Mouse (Mus musculus): Measurements from ENCODE around the gene Cdh23. TPM values are rescaled to one million over a fixed set of nuclear protein-coding genes. Genes with fewer than 3 reads are reported as not detected.

Cdh23 gene
- polyA plus RNA-seq, 1 experiment from 2014 or later = 0.90 TPM

DNA sequence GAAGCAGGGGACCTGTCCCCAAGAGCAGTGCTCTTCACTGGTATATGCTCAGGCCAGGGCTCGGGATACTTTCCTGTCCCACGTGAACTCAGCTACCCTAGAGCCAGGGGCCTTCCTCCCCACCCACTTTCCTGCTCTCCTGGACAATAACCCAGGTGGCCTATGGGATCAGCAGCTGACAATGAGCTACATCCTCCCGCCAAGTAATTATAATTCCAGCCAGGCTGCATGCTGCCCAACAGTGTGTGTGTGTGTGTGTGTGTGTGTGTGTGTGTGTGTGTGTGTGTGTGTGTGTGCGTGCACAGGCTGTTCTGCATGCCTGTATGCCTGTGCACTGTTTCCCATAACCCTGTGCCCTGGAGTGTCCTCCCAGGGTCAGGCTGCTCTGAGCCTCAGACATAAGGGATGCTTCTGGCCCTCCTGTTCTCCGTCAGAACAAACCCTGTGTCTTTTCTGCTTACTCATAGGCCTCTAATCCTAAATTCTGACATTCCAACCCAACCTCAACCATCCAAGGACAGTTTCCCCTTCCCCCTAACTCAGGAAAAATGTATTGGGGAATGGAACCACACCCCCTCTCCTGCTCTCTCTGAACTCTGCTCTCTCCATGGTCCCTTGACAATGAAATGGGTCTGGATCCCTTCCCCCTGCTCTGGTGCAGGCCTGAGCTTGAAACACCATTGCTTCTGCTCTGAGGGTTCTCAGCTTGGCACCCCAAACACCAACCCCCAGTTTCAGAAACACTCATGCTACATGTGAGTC lies 342.9 kb downstream of the Cdh23 start:
- no peak for ATAC-seq (ENCODE audit: insufficient number of reproducible peaks, insufficient read depth, low FRiP score, low TSS enrichment)
- Histone ChIP-seq H3K9ac (no peak overlapping the region), H3K4me1 (peaks cover 49% of the 10 kb centered on the region), H3K4me3 (no peak overlapping the region), H3K36me3 (no peaks in the 10 kb centered on the region), H3K27ac (0 out of 2 replicates have a peak overlapping the region, but pooled peaks have one; percentile 30), H3K4me2 (replicated peaks) (no peak overlapping the region), H3K9me3 (no peaks in the 10 kb centered on the region), H3K27me3 (no peaks in the 10 kb centered on the region)
- WGBS = 49% methylated on average over 5 of the region's 5 CpGs

DNA sequence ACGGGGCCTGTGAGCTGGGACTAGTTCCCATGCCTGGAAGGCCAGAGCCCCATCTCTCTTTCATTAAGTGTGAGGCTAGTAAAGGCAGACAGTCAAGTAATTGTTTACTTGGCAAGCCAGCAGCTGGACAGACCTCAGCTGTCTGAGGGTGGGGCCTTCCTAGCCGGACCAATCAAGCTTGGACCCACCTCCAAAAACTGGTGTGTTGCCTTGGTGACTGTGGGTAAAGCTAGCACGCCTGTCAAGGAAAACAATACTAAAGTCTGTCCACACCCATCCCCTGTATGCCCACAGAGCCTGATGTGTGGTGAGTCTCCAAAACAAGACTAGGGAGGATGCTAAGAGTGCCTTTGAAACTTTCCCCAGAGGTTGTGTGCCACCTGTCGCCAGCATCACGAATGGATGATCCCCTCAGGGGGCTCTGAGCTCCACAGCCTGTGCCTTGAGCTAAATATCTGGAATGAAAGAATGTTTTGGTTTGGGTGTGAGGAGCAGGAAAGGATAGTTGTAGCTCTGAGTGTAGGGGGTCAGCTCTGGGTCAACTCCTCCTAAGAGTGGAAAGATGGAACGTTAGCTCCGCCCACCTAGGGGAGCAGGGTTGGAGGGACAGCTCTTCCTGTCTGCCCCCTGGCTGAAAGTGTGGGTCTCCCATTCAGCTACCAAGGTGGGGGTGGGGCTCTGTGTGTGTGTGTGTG lies 344.4 kb downstream of the Cdh23 start:
- Histone ChIP-seq H3K4me1 (peaks cover 61% of the 10 kb centered on the region), H3K27ac (peak overlapping the region; percentile 80), H3K4me2 (replicated peaks) (no peak overlapping the region)

DNA sequence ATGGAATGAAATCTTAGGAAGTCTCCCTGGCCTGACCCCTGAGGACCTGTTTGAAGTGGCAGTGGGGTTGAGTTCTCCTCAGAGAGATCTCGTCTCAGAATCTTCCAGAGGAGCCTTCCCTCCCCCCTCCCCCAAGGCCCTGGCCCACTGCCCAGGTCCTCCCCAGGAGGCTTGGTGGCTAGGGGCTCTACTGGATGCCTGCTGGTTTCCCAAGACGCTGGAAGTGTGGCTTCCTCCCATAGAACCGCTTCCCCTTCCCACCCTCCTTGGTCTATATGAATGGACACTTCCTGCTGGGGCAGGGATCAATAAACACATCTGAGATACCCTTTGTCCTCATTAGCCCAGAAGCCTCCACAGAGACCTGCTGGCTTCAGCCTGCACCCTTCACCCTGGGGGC lies 345.0 kb downstream of the Cdh23 start:
- WGBS = 11% methylated on average over 3 of the region's 3 CpGs
- 0 out of 2 replicates have a peak, but pooled peaks have one; percentile 8 for ATAC-seq (ENCODE audit: insufficient number of reproducible peaks, insufficient read depth, low FRiP score, low TSS enrichment)
- peaks cover 67% of the 10 kb centered on the region for H3K4me1 ChIP-seq

More for the DNA sequence above, 344.4 kb downstream of the Cdh23 start:
- peak; percentile 29; the same call in 1 of the 2 replicates for ATAC-seq (ENCODE audit: insufficient number of reproducible peaks, insufficient read depth, low FRiP score, low TSS enrichment)
- 23% methylated on average over 7 of the region's 7 CpGs for WGBS
- no peak overlapping the region for H3K4me3 ChIP-seq
- no peak overlapping the region for H3K9ac ChIP-seq
- H3K36me3 ChIP-seq = no peaks in the 10 kb centered on the region
- no peaks in the 10 kb centered on the region for H3K9me3 ChIP-seq
- 0 out of 2 replicates have a peak, but pooled peaks cover 3% of the 10 kb centered on the region for H3K27me3 ChIP-seq

DNA sequence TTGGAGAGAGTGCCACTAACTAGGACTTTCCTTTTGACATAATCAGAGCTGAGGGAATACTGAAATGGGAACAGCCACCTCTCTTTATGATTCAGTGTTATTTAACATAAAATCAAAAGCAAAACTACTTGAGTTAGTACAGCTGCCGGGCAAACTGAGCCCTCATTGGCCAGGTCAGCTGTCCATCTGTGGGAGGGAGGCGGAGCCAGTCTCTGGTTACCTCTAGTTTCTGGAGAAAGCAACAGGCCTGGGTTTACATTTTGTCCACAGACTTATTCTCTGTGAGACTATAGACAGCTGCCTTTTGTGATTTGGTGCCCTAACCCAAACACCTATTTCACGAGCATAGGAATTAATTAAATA lies 345.5 kb downstream of the Cdh23 start:
- no peaks in the 10 kb centered on the region for H3K9me3 ChIP-seq
- WGBS = 14% methylated on average over 3 of the region's 3 CpGs
- 0 out of 2 replicates have a peak, but pooled peaks have one; percentile 19 for ATAC-seq (ENCODE audit: insufficient number of reproducible peaks, insufficient read depth, low FRiP score, low TSS enrichment)
- H3K36me3 ChIP-seq = no peaks in the 10 kb centered on the region
- no peak overlapping the region for H3K9ac ChIP-seq
- peaks cover 67% of the 10 kb centered on the region for H3K4me1 ChIP-seq
- 0 out of 2 replicates have a peak, but pooled peaks cover 7% of the 10 kb centered on the region for H3K27me3 ChIP-seq
- peak overlapping the region; percentile 80 for H3K27ac ChIP-seq
- H3K4me3 ChIP-seq = no peak overlapping the region
- peak overlapping the region; percentile 33 for H3K4me2 ChIP-seq (replicated peaks)

More for the DNA sequence above, 345.0 kb downstream of the Cdh23 start:
- Histone ChIP-seq H3K4me3 (no peak overlapping the region), H3K9ac (no peak overlapping the region), H3K27ac (peak overlapping the region; percentile 80), H3K4me2 (replicated peaks) (no peak overlapping the region), H3K36me3 (no peaks in the 10 kb centered on the region), H3K9me3 (no peaks in the 10 kb centered on the region), H3K27me3 (0 out of 2 replicates have a peak, but pooled peaks cover 7% of the 10 kb centered on the region)

DNA sequence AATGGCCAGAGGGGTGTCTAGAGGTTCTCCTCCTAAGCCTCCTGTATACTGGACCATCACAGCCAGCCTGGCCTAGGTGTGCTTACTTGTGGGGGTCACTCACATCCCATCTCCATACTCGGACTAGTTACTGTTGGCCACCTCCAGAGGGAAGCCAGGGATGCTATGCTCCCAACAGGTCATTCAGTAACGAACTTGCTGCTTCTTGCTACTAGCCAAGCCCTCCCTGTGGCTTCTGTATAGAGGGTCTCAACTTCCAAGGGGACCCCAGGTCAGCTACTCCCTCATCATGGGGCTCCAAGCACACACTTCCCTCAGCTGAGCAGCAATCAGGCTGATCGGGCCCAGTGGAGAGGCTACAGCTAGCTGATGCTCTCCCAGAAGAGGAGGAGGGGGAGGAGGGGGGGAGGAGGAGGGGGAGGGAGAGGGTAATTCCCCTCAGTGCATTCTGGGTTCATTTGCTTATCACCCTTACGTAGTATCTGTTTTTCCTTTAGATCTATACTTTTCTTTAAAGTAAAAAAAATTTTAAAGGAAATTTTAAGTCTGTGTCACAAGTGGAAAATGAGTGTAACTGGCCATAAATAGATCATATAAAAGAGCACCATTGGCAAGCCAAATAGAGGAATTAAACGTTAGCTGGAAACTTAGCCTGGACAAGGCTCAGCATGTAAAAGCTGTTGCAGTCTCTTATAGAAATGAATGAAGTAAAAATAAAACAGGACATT lies 346.0 kb downstream of the Cdh23 start:
- no peaks in the 10 kb centered on the region for H3K9me3 ChIP-seq
- H3K36me3 ChIP-seq = no peaks in the 10 kb centered on the region
- H3K4me1 ChIP-seq = peaks cover 65% of the 10 kb centered on the region
- peak overlapping the region; percentile 80; the same call in 1 of the 2 replicates for H3K27ac ChIP-seq
- 0 out of 2 replicates have a peak, but pooled peaks cover 7% of the 10 kb centered on the region for H3K27me3 ChIP-seq
- no peak overlapping the region for H3K4me3 ChIP-seq
- peak overlapping the region; percentile 33 for H3K4me2 ChIP-seq (replicated peaks)
- ATAC-seq (ENCODE audit: insufficient number of reproducible peaks, insufficient read depth, low FRiP score, low TSS enrichment) = no peak
- WGBS = 47% methylated on average over 5 of the region's 5 CpGs
- H3K9ac ChIP-seq = no peak overlapping the region

DNA sequence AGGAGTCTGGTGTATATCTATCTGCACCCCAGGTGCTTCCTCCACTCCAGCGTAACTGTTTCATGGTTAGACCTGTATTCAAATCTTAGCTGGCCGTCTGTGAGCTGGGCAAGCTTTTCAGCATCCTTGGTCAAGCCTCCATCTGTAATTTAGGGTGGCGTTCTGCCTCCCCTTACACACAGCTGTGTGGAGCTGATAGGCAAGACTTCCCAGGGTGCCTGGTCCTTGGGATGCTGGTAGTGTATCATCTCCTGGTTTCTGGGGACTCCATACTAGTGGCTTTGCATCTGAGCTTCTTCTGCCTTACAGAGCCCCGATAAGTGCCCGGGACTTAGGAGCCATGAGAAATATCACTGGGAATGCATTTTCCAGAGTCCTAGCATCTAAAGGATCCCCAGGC lies 346.6 kb downstream of the Cdh23 start:
- ATAC-seq (ENCODE audit: insufficient number of reproducible peaks, insufficient read depth, low FRiP score, low TSS enrichment) = no peak
- Histone ChIP-seq H3K27me3 (0 out of 2 replicates have a peak, but pooled peaks cover 7% of the 10 kb centered on the region), H3K36me3 (no peaks in the 10 kb centered on the region), H3K9ac (no peak overlapping the region), H3K4me3 (no peak overlapping the region), H3K27ac (no peak overlapping the region), H3K4me1 (peaks cover 60% of the 10 kb centered on the region), H3K4me2 (replicated peaks) (no peak overlapping the region), H3K9me3 (no peaks in the 10 kb centered on the region)
- 93% methylated on average over 5 of the region's 5 CpGs for WGBS

DNA sequence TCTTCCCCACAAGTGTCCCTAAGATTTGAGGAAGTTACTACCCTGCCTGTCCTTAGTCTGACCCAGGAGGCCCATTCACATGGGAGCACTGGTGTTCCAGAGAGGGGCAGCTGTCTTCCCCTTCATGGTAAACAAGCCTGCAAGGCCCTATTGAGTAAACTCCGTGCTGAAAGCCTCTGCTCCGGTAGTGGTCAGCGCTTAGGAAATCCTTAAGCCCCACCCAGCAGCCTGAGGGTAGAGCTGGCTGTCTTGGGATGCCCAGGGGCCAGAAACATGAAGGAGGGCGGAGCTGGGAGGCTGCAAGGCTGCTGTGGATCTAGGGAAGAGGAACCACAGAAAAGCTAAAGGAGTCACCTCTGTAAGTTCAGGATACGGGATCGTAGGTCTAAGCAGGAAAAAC lies 347.2 kb downstream of the Cdh23 start:
- H3K9me3 ChIP-seq = no peaks in the 10 kb centered on the region
- no peak for ATAC-seq (ENCODE audit: insufficient number of reproducible peaks, insufficient read depth, low FRiP score, low TSS enrichment)
- no peak overlapping the region for H3K4me2 ChIP-seq (replicated peaks)
- no peak overlapping the region for H3K4me3 ChIP-seq
- H3K27ac ChIP-seq = no peak overlapping the region
- no peaks in the 10 kb centered on the region for H3K36me3 ChIP-seq
- H3K4me1 ChIP-seq = peaks cover 60% of the 10 kb centered on the region
- H3K27me3 ChIP-seq = 0 out of 2 replicates have a peak, but pooled peaks cover 7% of the 10 kb centered on the region
- 35% methylated on average over 6 of the region's 6 CpGs for WGBS
- no peak overlapping the region for H3K9ac ChIP-seq

DNA sequence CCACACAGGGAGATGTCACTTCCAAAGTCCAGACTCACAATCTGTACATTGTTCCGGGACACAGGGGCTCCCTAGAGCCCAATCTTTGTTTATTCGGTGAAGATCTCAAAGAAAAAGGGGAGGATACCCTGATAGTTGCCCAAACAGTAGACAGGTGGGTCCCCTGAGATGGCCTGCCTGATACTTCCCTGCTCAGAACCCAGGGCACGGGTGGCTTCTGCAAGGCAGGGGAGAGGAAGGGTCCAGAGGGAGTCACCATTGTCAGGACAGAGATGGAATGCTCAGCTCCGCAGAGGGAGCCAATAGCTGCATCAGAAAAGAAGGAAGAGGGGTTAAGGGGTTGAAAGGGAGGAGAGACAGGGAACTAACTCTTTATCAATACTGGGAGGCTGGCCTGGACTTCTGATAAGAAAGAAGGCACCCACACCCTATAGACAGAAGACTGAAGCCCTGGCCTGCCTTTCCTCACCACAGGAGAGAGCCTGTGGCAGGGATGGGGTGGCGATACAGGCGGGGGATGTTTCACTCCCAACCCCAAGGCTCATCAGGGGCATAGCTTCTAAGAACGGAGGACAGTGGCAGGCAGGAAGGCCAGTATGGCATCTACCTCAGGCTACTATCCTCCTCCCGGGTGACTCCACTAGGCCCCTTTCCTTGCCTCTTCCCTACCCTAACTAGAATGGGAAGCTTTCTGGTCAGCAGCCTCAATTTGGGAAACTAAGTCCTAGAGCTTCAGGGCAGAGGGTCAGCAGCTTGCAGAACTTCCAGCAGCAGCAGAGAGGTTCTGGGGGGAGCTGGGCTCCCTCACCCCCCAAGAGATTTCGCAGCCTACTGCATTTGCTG lies 348.3 kb downstream of the Cdh23 start:
- H3K4me3 ChIP-seq = no peak overlapping the region

DNA sequence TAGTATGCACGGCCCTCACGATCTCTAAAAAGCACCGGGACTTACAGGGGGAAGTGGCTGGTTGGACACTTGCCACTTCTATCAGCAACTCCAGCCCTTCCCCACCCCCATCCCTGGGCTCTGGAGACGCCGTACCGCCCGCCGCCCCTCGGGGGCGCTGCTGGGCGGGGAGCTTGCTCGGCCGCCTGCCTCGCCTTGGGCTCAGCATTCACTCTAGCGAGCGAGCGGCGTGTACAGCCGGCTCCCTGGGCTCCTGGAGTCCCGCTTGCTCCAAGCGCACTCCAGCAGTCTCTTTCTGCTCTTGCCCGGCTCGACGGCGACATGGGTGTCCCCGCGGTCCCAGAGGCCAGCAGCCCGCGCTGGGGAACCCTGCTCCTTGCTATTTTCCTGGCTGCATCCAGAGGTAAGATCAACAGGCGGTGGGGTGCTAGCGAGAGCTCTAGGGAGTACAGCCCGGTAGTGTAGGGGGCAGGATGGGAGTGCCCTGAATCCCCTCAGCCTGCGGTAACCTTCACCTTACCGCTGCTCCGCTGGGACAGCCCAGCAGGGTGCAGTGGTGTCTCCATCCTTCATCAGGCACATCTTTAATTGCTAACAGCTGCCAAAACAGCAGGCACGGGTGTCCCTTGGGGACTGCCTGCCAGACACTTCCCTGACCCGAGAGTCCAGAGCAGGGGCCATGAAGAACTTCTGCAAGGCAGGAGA lies 349.4 kb downstream of the Cdh23 start, which contains the start of gene Vsir:
Gene Vsir, plus strand, starts transcription at position 151 of the 705 bp plus-strand sequence.
- Histone ChIP-seq H3K36me3 (no peaks in the 10 kb centered on the region), H3K4me2 (replicated peaks) (peak within 1 kb of the TSS; percentile 56), H3K27ac (no peak within 1 kb of the TSS), H3K9me3 (no peaks in the 10 kb centered on the region), H3K27me3 (0 out of 2 replicates have a peak, but pooled peaks cover 7% of the 10 kb centered on the region), H3K4me3 (peak within 1 kb of the TSS; percentile 34), H3K4me1 (peaks cover 43% of the 10 kb centered on the region), H3K9ac (peak within 1 kb of the TSS; percentile 39)
- ATAC-seq (ENCODE audit: insufficient number of reproducible peaks, insufficient read depth, low FRiP score, low TSS enrichment) = no peak
- under 1% methylated on average over 37 of the region's 37 CpGs for WGBS

More for the DNA sequence above, 348.3 kb downstream of the Cdh23 start:
- WGBS = 34% methylated on average over 9 of the region's 9 CpGs
- ATAC-seq (ENCODE audit: insufficient number of reproducible peaks, insufficient read depth, low FRiP score, low TSS enrichment) = no peak
- H3K36me3 ChIP-seq = no peaks in the 10 kb centered on the region
- H3K4me1 ChIP-seq = peaks cover 51% of the 10 kb centered on the region
- no peak overlapping the region for H3K27ac ChIP-seq
- H3K4me2 ChIP-seq (replicated peaks) = peak overlapping the region; percentile 56; the same call in 1 of the 2 replicates
- H3K9me3 ChIP-seq = no peaks in the 10 kb centered on the region
- H3K27me3 ChIP-seq = 0 out of 2 replicates have a peak, but pooled peaks cover 7% of the 10 kb centered on the region
- no peak overlapping the region for H3K9ac ChIP-seq

DNA sequence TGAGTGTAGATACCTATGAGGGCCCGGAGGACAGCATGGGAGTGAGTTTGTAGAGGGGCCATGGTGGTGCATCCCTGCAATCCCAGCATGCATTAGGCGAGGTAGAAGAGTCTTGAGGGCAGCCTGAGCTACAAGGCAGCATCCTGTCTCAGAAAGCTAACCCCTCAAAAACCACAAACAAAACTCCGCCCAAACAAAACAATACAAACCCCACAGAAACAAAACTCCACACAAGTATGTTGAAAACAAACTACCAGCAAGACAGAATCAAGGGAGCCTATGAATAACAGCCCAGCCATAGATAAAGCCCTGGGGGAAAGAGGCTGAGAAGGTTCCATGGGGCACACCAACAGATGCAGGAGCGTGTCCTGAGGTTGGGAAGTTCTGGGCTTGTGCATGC lies 350.2 kb downstream of the Cdh23 start:
- Histone ChIP-seq H3K9ac (no peak overlapping the region), H3K27ac (no peak overlapping the region), H3K4me1 (peaks cover 36% of the 10 kb centered on the region), H3K9me3 (no peaks in the 10 kb centered on the region), H3K36me3 (no peaks in the 10 kb centered on the region), H3K4me3 (no peak overlapping the region), H3K4me2 (replicated peaks) (0 out of 2 replicates have a peak overlapping the region, but pooled peaks have one; percentile 56), H3K27me3 (0 out of 2 replicates have a peak, but pooled peaks cover 7% of the 10 kb centered on the region)
- ATAC-seq (ENCODE audit: insufficient number of reproducible peaks, insufficient read depth, low FRiP score, low TSS enrichment) = no peak
- 80% methylated on average over 4 of the region's 4 CpGs for WGBS
